Mouse (Mus musculus) common myeloid progenitor, adult 5-6 weeks (primary cell): ENCODE measurements around the gene Rdh9. TPM values are rescaled to one million over a fixed set of nuclear protein-coding genes. Genes with fewer than 3 reads are reported as not detected.
"Not testable (repeated sequence)": the region's sequence is repeated elsewhere in the genome, so short reads cannot be mapped to it uniquely, and the experiment has no call there.

Experiments used
- ATAC-seq: replicated peaks from 2 replicates; pipeline ENCODE4 v1.8.0; 2016; ENCODE audit warnings: low read depth, mild to moderate bottlenecking, moderate TSS enrichment, inconsistent platforms; ENCODE audit not compliant: poor library complexity, severe bottlenecking
- total RNA-seq: library from RNA; stranded (forward); fragments of 200-1000, 187-1606 nt; gene quantifications from 2 replicates; pipeline ENCODE4 v1.2.3, GENCODE M21; 2017

The Rdh9 gene
- total RNA-seq, 1 experiment from 2014 or later = not detected

DNA sequence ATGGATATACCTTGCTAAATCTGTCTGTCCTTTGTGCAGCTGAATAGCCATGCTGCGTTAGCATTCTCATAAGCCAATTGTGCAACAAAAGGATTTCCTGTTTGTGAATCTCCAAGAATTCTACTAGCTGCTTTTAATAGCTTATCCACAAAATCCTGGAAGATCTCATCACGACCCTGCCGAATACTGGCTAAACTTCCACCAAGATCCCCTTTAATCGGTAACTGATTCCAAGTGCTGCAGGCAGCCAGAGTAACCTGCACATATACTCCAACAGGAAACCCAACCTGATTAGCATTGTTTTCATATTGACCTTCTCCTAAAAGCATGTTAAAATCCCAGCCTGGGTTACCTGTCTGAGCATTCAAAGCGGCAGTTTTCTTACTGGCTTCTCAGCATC, 59.1 kb downstream of the Rdh9 start:
- ATAC-seq = no peak

- not testable (repeated sequence) for ATAC-seq
Observed at GRCm38 (mm10) chr10:127837793-127838192, 61.6 kb downstream of the Rdh9 start.

DNA sequence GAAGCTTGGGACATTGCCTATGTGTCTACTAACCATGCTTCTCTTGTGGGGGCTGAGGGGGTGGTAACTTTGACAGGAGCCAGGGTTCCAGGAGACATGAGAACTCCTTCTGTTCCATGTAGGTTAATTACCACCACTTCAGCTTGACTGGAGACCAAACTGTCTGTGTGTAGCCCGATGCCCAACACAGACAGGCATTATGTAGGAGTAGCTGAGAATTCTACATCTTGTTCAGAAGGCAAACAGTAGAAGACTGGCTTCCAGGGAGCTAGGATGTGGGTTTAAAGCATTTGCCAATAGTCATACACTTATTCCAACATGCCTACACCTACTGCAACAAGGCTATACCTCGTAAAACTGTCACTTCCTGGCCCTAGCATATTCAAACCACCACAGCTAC, 62.4 kb downstream of the Rdh9 start:
- no peak for ATAC-seq

DNA sequence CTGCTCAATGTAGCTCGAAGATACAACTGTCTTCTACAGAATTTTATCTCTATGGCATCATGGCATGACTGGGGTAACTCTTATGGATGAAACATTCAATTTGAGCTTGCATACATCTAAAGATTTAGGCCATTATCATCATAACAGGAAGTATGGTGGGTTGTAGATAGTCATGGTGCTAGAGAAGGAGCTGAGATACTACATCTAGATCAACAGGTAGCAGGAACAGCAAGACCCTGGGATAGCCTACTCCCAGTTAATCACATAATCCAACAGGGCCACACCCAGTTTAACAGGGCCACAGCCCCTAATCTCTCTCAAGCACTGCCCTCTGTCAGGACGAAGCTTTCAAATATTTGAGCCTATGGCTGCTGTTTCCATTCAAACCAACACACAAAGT, 64.6 kb downstream of the Rdh9 start:
- no peak for ATAC-seq

Other genes with a start within 250 kb of the Rdh9 start
- not detected in 2 replicates for gene Nxph4, start 241.8 kb upstream of the Rdh9 start, total RNA-seq
- gene Lrp1, start 155.2 kb upstream of the Rdh9 start, total RNA-seq = 0.97 and 3.2 TPM in 2 replicates
- gene Stat6, start 133.4 kb upstream of the Rdh9 start, total RNA-seq = 33.1 and 48.3 TPM in 2 replicates
- 20.8 and 22.6 TPM in 2 replicates for gene Nemp1, start 109.5 kb upstream of the Rdh9 start, total RNA-seq
- gene Nab2, start 107.8 kb upstream of the Rdh9 start, total RNA-seq = 5.7 and 6.8 TPM in 2 replicates
- not detected in 2 replicates for gene Myo1a, start 71.2 kb upstream of the Rdh9 start, total RNA-seq
- gene Tac2, start 51.9 kb upstream of the Rdh9 start, total RNA-seq = 0.68 TPM in 1 of 2 replicates, not detected in the other
- 4.7 and 5.0 TPM in 2 replicates for gene Zbtb39, start 36.8 kb upstream of the Rdh9 start, total RNA-seq
- gene Gpr182, start 24.7 kb upstream of the Rdh9 start, total RNA-seq = not detected in 2 replicates
- not detected in 2 replicates for gene Rdh1, start 16.7 kb upstream of the Rdh9 start, total RNA-seq
- not detected in 2 replicates for gene Rdh16f1, start 16.6 kb upstream of the Rdh9 start, total RNA-seq
- not detected in 2 replicates for gene Rdh16, start 24.8 kb downstream of the Rdh9 start, total RNA-seq
- not detected in 2 replicates for gene Rdh19, start 73.5 kb downstream of the Rdh9 start, total RNA-seq
- gene Rdh16f2, start 90.1 kb downstream of the Rdh9 start, total RNA-seq = not detected in 2 replicates
- not detected in 2 replicates for gene Rdh7, start 112.4 kb downstream of the Rdh9 start, total RNA-seq
- gene Sdr9c7, start 122.1 kb downstream of the Rdh9 start, total RNA-seq = not detected in 2 replicates
- gene Hsd17b6, start 231.2 kb downstream of the Rdh9 start, total RNA-seq = not detected in 2 replicates
- 97.8 and 136 TPM in 2 replicates for gene Prim1, start 238.8 kb downstream of the Rdh9 start, total RNA-seq